Mouse (Mus musculus): ENCODE results near the gene Rnf20.

Gene Rnf20

DNA sequence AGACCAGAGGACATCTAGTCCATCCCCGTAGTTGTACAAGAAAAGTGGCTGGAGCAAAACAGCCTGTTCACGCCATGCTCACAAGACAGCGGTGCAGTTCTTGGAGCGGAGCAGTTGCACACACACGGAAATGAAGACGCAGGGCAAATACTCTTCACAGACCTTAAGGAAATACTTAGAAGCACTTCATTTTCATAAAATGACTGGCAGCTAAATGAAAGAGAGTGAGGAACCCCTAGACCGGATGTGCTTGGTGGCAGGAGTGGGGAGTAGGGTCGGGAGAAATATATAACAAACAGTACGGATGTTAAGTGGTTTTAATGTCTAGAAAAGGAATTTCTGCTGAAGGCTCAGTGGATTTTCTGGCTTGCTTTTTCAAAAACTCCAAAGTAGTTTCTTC, 29.9 kb downstream of the Rnf20 start:
- DNase-seq (ENCODE audit: low spot score): no peak

GRCm38 (mm10) chr4:49662231-49662630, 30.4 kb downstream of the Rnf20 start:
- DNase-seq (ENCODE audit: low spot score): no peak

- no peak for DNase-seq (ENCODE audit: low spot score)
These were observed 33.0 kb downstream of the Rnf20 start for GRCm38 (mm10) chr4:49664850-49665249.

- DNase-seq (ENCODE audit: low spot score): no peak
These were observed 44.3 kb downstream of the Rnf20 start for GRCm38 (mm10) chr4:49676071-49676470.

DNA sequence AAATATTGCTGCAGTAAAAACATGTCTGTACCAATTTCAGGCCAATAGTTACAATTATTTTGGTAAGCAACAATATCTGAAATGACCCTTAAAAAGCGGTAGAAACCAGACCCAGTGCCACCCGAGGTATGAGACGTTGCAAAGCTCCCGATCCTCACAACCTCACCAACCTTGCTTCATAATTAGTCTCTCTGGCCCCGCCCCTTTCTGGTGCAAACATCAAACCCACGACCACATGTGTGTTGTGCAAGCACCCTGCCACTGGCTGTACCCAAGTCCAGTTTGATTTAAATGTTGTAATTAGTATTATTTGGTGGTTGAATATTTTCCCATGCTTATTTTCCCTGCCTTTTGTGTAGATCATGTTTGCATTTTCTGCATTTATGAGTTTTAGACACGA, 45.0 kb downstream of the Rnf20 start:
- no peak for DNase-seq (ENCODE audit: low spot score)

DNA sequence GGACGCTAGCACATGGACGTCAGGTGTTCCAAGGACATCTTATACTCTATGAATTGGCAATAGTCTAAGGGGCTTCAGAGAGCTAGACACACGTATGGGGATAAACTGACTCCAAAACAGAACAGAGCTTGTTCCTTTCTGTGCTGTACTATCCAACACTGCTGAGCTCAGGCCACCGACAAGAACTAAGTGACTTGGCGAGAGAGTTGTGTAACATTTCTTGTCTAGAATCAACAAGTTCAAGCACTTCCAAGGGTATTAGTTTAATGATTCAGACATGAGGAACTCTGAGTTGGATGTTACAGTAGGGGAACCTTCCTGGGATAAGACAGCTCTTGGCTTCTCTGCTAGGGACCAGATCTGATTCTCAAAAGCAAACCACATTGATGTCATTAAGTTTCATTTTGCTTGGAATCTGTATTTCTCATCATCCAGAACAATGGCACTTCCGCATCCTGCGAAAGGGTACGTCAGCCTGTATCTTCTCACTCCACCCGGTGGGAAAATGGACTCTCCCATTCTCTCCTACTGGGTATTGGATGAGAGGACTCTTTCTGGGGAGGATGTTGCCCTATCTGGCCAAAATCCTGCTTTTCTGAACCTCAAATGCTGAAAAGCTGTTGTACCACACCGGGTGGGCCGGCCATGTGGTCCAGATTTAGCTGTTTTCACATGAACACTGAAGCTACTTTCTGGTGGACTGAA, 48.5 kb downstream of the Rnf20 start:
- DNase-seq (ENCODE audit: low spot score): no peak

DNA sequence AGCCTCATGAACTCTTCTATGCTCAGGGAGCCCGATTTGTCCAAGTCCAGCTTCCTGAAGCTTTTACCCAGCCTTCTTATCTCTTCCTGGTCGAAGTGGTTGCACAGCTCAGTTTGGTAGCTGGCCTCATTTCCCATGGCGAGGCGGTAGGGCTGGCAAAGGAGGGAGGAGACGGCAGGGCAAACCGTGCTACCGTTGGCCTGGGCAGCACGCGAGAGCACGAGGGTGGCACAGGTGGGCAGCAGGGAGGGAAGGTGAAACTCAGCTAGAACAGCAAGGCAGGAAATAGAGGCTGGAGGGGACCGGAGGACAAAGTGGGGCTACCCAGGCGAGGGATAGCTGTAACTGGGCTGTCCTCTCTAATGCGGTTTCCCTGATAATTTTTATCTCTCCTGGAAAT, 50.0 kb downstream of the Rnf20 start, which contains the start of gene Ppp3r2:
Gene Ppp3r2 (minus strand): TSS at position 213 of the 400 bp plus-strand sequence.
- no peak for DNase-seq (ENCODE audit: low spot score)

- DNase-seq (ENCODE audit: low spot score): peak; percentile 28
These were observed 56.9 kb downstream of the Rnf20 start for GRCm38 (mm10) chr4:49688594-49689288.

DNA sequence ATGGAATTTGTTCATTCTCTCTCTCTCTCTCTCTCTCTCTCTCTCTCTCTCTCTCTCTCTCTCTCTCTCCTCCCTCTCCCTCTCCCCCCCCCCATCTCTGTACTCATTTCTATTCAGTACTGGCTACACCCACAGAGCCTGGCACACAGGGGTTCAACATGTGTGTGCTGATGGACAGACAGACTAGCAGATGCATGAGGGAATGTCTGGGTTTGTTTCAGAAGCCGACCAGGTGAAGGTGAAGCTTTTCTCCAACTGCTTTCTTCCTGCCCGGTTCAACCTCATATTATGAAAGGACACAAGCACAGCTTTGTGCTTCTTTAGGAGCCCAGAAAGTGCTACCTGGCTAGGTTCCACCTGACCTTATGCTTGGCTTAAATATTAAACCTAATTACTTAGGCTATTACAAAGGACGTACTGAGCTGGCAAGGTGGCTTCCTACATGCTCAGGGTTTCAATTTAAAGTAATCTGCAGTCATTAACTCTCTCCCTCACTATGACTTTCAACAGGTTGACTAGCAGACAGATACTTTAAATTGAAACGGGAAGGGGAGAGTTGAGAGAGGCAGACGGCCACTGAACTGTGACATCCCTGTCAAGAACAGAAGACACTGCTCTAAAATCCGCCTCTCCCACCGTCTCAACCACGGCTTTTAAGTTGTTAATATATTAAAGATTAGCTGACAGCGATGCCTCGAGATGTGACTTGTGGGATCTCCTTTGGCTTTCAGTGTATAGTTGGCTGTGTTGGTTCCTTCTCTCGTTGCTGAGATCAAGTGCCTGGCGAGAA, 59.8 kb downstream of the Rnf20 start:
- no peak for DNase-seq (ENCODE audit: low spot score)
